Mouse (Mus musculus) heart, embryonic 10.5 days (tissue): ENCODE measurements around the gene Nenf. TPM values are rescaled to one million over a fixed set of nuclear protein-coding genes. Genes with fewer than 3 reads are reported as not detected.

Experiments
- DNase-seq: peaks from one replicate; pipeline ENCODE4 v3.0.0-alpha.2; 2017; ENCODE audit warnings: low spot score
- H3K27ac ChIP-seq: fragments of 300-500 bp; sonication (generic); 2 replicates; pipeline ENCODE4 v1.5.1; 2016; ENCODE audit warnings: mild to moderate bottlenecking
- H3K27me3 ChIP-seq: fragments of 300-500 bp; sonication (generic); 2 replicates; pipeline ENCODE4 v1.6.1; 2016; ENCODE audit warnings: mild to moderate bottlenecking; ENCODE audit not compliant: poor library complexity, insufficient read depth, severe bottlenecking
- H3K36me3 ChIP-seq: fragments of 300-500 bp; sonication (generic); 2 replicates; pipeline ENCODE4 v1.6.1; 2016; ENCODE audit warnings: mild to moderate bottlenecking, moderate library complexity
- H3K4me1 ChIP-seq: fragments of 300-500 bp; sonication (generic); 2 replicates; pipeline ENCODE4 v1.6.1; 2016; ENCODE audit warnings: mild to moderate bottlenecking
- H3K4me3 ChIP-seq: fragments of 300-500 bp; sonication (generic); 2 replicates; pipeline ENCODE4 v1.5.1; 2016; ENCODE audit warnings: mild to moderate bottlenecking, moderate library complexity
- H3K9me3 ChIP-seq: fragments of 300-500 bp; sonication (generic); 2 replicates; pipeline ENCODE4 v1.6.1; 2016; ENCODE audit warnings: mild to moderate bottlenecking, moderate library complexity
- WGBS: fragments of 180-500 bp; shearing (Covaris S2); methylation state at CpG from one replicate; pipeline ENCODE4 v1.1.7; 2016; 5-methylcytosine and 5-hydroxymethylcytosine counted together
- polyA plus RNA-seq: library from polyadenylated mRNA; unstranded; fragments of >200 nt; fragmentation: Nextera tagmentation; extraction: Ambion mirVana; gene quantifications from 2 replicates; pipeline ENCODE4 v1.2.1, GENCODE M21; 2016

Nenf gene
- polyA plus RNA-seq, result 78.2 and 78.6 TPM in 2 replicates

DNA sequence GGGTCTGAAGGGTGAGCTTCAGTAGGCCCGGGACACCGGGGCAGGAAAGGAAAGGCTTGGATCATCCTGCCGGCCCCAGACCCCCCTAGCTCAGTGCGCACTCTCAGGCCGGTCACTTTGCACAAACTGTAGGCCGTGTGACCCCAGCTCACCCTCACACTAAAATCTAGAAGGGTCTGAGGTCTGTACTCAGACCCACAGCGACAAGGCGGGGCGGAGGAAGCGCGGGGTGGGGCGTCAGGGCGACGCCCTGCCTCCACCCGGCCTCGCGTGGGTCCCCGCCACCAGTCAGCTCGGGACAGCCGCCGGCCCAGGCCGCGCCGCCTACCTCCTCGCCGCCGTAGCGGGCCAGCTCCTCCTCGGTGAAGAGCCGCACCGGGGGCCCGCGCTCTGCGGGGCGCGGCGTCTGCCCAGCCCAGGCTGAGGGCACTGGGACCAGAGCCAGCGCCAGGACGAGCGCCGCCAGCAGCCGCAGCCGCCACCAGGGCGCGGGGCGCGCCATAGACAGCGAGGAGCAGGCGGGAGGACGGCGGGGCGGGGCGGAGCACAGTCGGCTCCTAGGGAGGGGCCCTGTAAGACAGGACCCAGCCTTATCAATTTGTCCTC is at the start of gene Nenf:
Gene Nenf (minus strand): TSS at position 604 of the 606 bp plus-strand sequence.
- no peaks in the 10 kb centered on the region for H3K36me3 ChIP-seq
- H3K27ac ChIP-seq, result peak within 1 kb of the TSS; percentile 99
- peak within 1 kb of the TSS; percentile 90 for H3K4me3 ChIP-seq
- peaks cover 30% of the 10 kb centered on the region for H3K4me1 ChIP-seq
- H3K27me3 ChIP-seq, result no peaks in the 10 kb centered on the region
- under 1% methylated on average over 38 of the region's 54 CpGs for WGBS
- no peaks in the 10 kb centered on the region for H3K9me3 ChIP-seq
- DNase-seq, result peak; percentile 88

- Histone ChIP-seq H3K4me3 (no peak overlapping the region), H3K27ac (no peak overlapping the region), H3K4me1 (no peaks in the 10 kb centered on the region), H3K27me3 (no peaks in the 10 kb centered on the region), H3K9me3 (no peaks in the 10 kb centered on the region), H3K36me3 (peaks cover 56% of the 10 kb centered on the region)
- no peak for DNase-seq
- 70% methylated on average over 4 of the region's 4 CpGs for WGBS
Measured at GRCm38 (mm10) chr1:191364477-191364876, 46.5 kb upstream of the Nenf start.

- no peak for DNase-seq
- Histone ChIP-seq H3K4me1 (no peaks in the 10 kb centered on the region), H3K9me3 (no peaks in the 10 kb centered on the region), H3K36me3 (peaks cover 65% of the 10 kb centered on the region), H3K27me3 (no peaks in the 10 kb centered on the region), H3K27ac (no peak overlapping the region), H3K4me3 (no peak overlapping the region)
- WGBS, result 82% methylated on average over 6 of the region's 6 CpGs
Measured at GRCm38 (mm10) chr1:191362412-191362811, 44.4 kb upstream of the Nenf start.

GRCm38 (mm10) chr1:191359478-191359877 is 41.5 kb upstream of the Nenf start:
- no peak overlapping the region for H3K27ac ChIP-seq
- no peaks in the 10 kb centered on the region for H3K27me3 ChIP-seq
- no peaks in the 10 kb centered on the region for H3K9me3 ChIP-seq
- H3K4me1 ChIP-seq, result no peaks in the 10 kb centered on the region
- 82% methylated on average over 7 of the region's 7 CpGs for WGBS
- DNase-seq, result no peak
- no peak overlapping the region for H3K4me3 ChIP-seq
- H3K36me3 ChIP-seq, result peaks cover 73% of the 10 kb centered on the region

DNA sequence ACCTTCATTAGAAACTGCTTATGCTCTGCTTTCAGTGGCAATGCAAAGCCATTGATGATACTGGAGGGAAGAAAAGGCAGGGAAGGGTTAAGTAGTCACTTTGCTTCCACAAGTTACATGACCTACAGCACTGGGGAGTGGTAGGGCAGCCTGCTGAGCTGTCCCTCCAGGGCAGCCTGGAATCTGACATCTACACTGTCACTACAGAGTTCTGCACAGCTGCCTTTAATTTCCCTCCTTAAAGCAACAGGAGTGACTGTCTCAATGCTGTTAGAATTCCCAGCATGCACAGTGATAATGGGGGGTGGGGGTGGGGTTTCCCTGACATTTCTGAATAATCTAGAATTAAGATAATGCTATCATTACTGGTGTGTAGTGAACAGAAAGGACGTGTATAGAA is 38.9 kb upstream of the Nenf start:
- H3K4me3 ChIP-seq, result no peak overlapping the region
- no peaks in the 10 kb centered on the region for H3K27me3 ChIP-seq
- no peaks in the 10 kb centered on the region for H3K4me1 ChIP-seq
- no peak for DNase-seq
- 38% methylated on average over 1 of the region's 1 CpGs for WGBS
- H3K27ac ChIP-seq, result no peak overlapping the region
- H3K36me3 ChIP-seq, result peaks cover 86% of the 10 kb centered on the region
- no peaks in the 10 kb centered on the region for H3K9me3 ChIP-seq

- DNase-seq, result no peak
- H3K4me3 ChIP-seq, result no peak overlapping the region
- WGBS, result 77% methylated on average over 4 of the region's 4 CpGs
Measured at GRCm38 (mm10) chr1:191353836-191354235, 35.8 kb upstream of the Nenf start.

GRCm38 (mm10) chr1:191352786-191353488 is 34.9 kb upstream of the Nenf start:
- H3K4me1 ChIP-seq, result peaks cover 26% of the 10 kb centered on the region
- 73% methylated on average over 14 of the region's 14 CpGs for WGBS
- H3K4me3 ChIP-seq, result no peak overlapping the region
- H3K9me3 ChIP-seq, result no peaks in the 10 kb centered on the region
- H3K27ac ChIP-seq, result no peak overlapping the region
- H3K36me3 ChIP-seq, result peaks cover 72% of the 10 kb centered on the region
- no peak for DNase-seq
- H3K27me3 ChIP-seq, result no peaks in the 10 kb centered on the region

More at GRCm38 (mm10) chr1:191353836-191354235, 35.8 kb upstream of the Nenf start:
- peaks cover 81% of the 10 kb centered on the region for H3K36me3 ChIP-seq
- H3K27ac ChIP-seq, result no peak overlapping the region
- peaks cover 17% of the 10 kb centered on the region for H3K4me1 ChIP-seq
- H3K27me3 ChIP-seq, result no peaks in the 10 kb centered on the region
- H3K9me3 ChIP-seq, result no peaks in the 10 kb centered on the region

DNA sequence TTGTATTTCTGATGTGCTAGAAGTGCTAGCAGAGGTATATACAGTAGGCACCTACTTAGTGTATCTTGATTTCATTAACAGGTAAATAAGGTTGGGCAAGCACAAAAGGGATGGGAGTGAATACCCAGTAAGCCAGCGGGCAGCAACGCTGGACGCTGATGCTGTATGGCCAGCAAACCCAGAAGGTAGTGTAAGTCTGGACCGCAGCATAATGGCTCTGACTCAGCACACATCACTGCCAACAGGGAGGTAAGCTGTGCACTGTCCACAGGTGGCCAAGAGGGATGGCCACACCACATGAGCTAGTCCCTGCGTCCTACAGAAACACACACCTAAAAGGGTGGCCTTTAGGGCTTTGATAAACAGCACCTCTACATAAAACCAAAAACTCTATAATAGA is 32.4 kb upstream of the Nenf start:
- WGBS, result 95% methylated on average over 5 of the region's 5 CpGs
- Histone ChIP-seq H3K4me1 (peaks cover 32% of the 10 kb centered on the region), H3K36me3 (peaks cover 70% of the 10 kb centered on the region), H3K9me3 (no peaks in the 10 kb centered on the region), H3K4me3 (no peak overlapping the region), H3K27ac (no peak overlapping the region), H3K27me3 (no peaks in the 10 kb centered on the region)
- no peak for DNase-seq

- Histone ChIP-seq H3K27ac (peak overlapping the region; percentile 30; the same call in 1 of the 2 replicates), H3K4me1 (peaks cover 32% of the 10 kb centered on the region), H3K9me3 (no peaks in the 10 kb centered on the region), H3K4me3 (no peak overlapping the region), H3K27me3 (no peaks in the 10 kb centered on the region), H3K36me3 (peaks cover 70% of the 10 kb centered on the region)
- 65% methylated on average over 23 of the region's 23 CpGs for whole genome bisulfite sequencing
- DNase-seq, result no peak
Measured at GRCm38 (mm10) chr1:191349486-191350037, 31.6 kb upstream of the Nenf start.

DNA sequence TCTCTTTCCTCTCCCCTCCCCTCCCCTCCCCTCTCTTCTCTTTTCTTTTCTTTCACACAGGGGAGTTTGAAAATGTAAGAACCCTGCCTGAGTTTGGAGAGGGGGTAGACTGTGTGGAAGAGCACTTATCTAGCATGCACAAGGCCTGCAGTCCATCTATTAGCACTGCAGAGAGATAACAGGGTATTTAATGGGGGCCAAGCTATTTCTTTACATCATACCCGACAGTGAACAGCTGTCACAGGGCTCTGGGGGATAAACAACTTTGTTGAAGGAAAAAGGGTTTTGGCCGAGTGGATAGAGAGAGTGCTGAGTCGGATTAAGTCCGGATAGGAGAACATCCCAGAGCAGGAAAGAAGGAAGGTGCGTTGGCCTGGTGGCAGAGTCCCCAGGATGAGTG is 31.0 kb upstream of the Nenf start:
- DNase-seq, result no peak
- Histone ChIP-seq H3K4me1 (peaks cover 32% of the 10 kb centered on the region), H3K27me3 (no peaks in the 10 kb centered on the region), H3K4me3 (peak overlapping the region; percentile 8; the same call in 1 of the 2 replicates), H3K9me3 (no peaks in the 10 kb centered on the region), H3K27ac (peak overlapping the region; percentile 30; the same call in 1 of the 2 replicates), H3K36me3 (peaks cover 67% of the 10 kb centered on the region)
- 12% methylated on average over 5 of the region's 5 CpGs for WGBS

DNA sequence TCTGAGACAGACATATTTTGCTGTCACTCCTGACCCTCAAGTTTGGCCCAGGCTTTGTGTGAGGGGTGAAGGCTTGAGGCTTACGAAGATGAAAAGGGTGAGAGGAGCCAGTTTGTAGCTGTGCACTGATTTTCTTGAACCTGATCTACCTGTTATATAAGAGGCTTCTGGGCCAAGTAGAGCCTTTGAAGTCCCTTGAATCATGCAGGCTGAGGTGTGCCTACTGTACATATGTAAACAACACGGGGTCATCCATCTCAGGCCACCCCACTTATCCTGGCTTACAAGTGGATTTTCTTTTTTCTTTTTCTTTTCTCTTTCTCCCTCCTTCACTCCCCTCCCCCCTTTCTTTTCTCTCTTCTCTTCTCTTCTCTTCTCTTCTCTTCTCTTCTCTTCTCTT is 30.6 kb upstream of the Nenf start:
- H3K4me1 ChIP-seq, result peaks cover 36% of the 10 kb centered on the region
- peaks cover 67% of the 10 kb centered on the region for H3K36me3 ChIP-seq
- H3K27ac ChIP-seq, result peak overlapping the region; percentile 30; the same call in 1 of the 2 replicates
- 64% methylated on average over 2 of the region's 2 CpGs for WGBS
- no peaks in the 10 kb centered on the region for H3K9me3 ChIP-seq
- peak overlapping the region; percentile 8; the same call in 1 of the 2 replicates for H3K4me3 ChIP-seq
- no peaks in the 10 kb centered on the region for H3K27me3 ChIP-seq
- DNase-seq, result no peak

DNA sequence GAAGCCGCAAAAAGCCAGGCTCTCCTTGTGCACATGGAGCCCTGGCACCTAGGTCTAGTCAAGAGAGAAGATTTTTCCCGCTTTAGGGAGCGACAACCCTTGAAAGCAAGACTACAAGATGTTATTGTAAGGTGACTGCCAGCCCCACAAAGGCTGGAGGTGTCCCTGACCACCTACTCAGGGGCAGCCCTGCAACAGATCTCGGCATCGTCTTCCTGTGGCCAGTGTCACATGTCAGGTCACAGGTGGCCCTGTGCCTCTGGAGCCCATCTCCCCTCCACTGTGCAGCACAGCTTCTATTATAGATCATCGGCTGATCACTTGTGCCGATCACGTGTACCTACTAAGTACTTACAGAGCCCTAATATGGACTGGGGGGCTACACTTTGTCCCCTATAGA is 29.6 kb upstream of the Nenf start:
- Histone ChIP-seq H3K36me3 (peaks cover 66% of the 10 kb centered on the region), H3K9me3 (no peaks in the 10 kb centered on the region), H3K4me1 (peaks cover 37% of the 10 kb centered on the region), H3K27ac (no peak overlapping the region), H3K4me3 (no peak overlapping the region), H3K27me3 (no peaks in the 10 kb centered on the region)
- no peak for DNase-seq
- 78% methylated on average over 8 of the region's 8 CpGs for WGBS

- peaks cover 80% of the 10 kb centered on the region for H3K36me3 ChIP-seq
- WGBS, result 74% methylated on average over 4 of the region's 4 CpGs
- H3K4me3 ChIP-seq, result no peak overlapping the region
Measured at GRCm38 (mm10) chr1:191340530-191340929, 22.5 kb upstream of the Nenf start.

More at GRCm38 (mm10) chr1:191340530-191340929, 22.5 kb upstream of the Nenf start:
- H3K4me1 ChIP-seq, result peaks cover 21% of the 10 kb centered on the region
- H3K27ac ChIP-seq, result no peak overlapping the region
- no peaks in the 10 kb centered on the region for H3K9me3 ChIP-seq
- DNase-seq, result no peak
- H3K27me3 ChIP-seq, result no peaks in the 10 kb centered on the region
